Mouse (Mus musculus): ENCODE measurements around the gene Otub2.
A peak's percentile ranks its signal among the peaks of the same experiment; 100 is the strongest.

Gene Otub2

DNA sequence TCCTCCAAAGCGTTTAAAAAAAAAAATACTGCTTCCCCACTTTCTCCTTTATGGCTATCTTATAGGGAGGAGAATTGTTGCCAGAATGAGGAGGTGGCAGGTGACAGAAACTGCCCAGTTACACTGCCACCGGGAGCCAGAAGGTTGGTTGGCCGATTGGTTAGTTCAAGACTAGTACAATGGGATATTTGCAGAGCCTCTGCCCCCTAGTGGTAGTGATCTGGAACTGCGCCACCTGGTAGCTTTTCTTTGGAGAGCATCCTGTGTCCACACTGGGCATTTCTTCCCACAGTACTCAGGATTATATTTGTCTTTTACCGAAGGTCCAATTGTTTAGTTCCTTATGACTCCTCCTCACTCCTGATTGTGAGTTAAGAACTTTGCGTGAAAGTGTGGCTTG lies 16.8 kb upstream of the Otub2 start:
- DNase-seq (ENCODE audit: low read depth), result peak; percentile 73

DNA sequence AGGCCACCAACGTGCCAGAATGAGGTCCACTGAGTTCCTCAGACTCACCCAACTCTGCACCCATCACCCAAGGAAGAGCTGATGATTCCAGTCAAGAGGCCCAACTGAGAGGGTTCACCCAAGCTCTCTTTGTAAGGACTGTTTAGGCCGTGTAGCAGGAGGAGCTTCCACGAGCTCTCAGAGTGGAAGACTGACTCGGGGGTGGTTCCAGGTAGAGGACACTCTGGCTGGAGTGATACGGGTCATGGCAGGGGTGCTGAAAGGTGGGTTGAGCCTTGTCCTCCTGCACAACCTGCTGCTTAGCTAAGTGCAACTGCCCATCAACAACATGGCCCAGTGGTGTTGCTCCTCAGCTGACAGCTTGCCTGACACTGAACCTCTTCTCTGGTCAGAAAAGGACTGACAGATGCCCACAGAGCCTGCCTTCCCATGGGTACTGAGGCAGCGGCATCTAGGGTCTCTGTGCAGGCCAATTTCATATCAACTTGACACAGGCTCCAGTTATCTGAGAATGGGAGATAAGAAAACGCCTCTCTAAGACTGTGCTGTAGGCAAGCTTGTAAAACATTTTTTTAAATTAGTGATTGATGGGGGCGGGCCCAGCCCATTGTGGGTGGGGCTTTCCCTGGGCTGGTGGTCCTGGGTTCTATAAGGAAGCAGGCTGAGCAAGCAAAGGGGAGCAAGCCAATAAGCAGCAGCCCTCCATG lies 14.8 kb upstream of the Otub2 start:
- DNase-seq (ENCODE audit: low read depth), result no peak

DNA sequence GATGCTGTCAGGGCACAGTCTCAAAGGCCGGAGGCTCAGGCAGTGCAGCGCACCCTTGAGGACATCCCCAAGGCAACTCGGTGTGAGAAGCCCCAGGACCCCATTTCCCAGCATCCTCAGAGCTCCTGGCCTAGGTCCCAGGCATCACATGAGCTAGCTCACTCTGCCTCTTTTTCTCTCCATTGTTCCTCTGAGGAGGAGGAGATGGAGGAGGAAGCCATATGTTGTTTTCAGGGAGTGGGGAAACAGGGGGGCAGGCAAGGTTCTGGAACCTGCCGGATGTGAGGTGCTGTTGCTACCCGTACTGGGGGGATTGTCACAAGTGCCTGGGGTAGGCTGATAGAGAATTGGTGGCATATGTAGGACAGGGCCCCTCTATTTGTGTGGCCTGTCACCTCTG lies 12.4 kb upstream of the Otub2 start:
- no peak for DNase-seq (ENCODE audit: low read depth)

- DNase-seq (ENCODE audit: low read depth), result no peak
Observed at GRCm38 (mm10) chr12:103376774-103377173, 11.7 kb upstream of the Otub2 start.

DNA sequence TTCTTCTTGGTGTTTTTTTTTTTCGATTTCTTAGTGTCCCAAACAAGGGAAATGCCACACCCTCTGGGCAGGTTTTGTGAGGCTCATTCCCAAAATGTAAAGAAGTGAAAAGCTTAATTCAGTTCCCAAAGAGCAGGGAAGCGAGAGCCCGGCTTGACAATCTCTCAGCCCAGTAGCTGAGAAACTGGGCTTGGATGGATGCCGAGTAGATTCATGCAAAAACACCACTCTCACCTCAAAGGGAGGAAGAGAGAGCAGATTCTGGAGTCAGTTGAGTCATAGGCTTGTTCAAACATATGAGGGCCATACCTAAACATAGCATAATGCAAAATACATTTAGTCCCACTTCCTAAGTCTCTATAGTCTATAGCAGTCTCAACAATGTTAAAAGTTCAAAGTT lies 8.3 kb upstream of the Otub2 start:
- DNase-seq (ENCODE audit: low read depth), result no peak

- no peak for DNase-seq (ENCODE audit: low read depth)
Observed at GRCm38 (mm10) chr12:103389348-103389727, 856 bp downstream of the Otub2 start.

DNA sequence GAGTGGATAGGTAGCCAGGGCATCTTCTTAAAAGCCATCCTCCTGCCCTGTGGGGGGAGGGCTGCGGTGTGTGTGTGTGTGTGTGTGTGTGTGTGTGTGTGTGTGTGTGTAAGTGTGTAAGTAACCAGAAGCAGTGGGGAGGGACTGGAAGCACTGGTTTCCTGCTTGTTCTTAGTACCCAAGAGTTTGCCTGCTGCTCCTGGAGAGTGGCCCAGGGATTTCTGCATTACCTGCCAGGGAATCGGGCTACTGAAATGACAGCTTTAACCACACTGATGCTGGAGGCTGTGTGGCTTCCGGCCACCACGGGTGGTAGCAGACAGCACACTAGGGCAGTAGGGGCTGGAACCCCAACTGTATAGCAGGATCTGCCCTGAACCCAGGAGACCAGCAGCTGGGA lies 1.5 kb downstream of the Otub2 start:
- DNase-seq (ENCODE audit: low read depth), result no peak

DNA sequence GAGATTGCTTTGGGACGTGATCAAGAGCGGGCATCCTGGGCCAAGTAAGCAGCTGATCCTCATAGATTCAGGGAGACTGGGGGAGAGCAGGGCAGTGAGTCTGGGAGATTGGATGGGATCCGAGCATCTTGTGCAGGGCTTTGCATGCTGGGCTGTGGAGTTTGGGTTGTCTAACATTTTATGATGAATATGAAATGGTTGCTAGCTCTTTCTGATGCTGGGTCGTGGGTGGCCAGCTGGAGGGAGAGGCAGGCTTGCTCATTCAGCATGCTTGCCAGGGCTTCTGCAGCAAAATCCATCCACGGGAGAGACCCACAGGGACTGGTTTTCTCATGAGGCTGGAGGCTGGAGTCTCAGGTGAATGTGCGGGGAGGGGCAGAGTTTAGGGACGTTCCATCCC lies 2.6 kb downstream of the Otub2 start:
- no peak for DNase-seq (ENCODE audit: low read depth)

DNA sequence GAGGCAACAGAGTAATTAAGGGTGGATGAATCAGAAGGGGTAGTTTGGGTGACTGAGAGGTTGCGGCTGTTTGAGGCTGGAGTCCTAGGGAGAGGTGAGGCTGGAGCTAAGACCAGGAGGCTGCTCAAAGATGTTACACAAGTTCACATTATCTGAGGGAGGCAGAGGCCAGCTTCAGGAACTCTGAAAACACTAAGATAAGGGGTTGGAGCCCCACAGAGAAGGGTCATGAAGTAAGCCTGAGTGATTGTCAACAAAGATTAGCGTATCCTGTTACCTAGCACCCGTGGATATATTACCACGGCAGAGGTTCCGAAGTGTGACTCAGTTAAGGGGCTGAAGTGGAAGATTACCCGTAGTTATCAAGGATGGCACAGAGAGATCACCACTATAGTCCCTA lies 5.0 kb downstream of the Otub2 start:
- DNase-seq (ENCODE audit: low read depth), result no peak

DNA sequence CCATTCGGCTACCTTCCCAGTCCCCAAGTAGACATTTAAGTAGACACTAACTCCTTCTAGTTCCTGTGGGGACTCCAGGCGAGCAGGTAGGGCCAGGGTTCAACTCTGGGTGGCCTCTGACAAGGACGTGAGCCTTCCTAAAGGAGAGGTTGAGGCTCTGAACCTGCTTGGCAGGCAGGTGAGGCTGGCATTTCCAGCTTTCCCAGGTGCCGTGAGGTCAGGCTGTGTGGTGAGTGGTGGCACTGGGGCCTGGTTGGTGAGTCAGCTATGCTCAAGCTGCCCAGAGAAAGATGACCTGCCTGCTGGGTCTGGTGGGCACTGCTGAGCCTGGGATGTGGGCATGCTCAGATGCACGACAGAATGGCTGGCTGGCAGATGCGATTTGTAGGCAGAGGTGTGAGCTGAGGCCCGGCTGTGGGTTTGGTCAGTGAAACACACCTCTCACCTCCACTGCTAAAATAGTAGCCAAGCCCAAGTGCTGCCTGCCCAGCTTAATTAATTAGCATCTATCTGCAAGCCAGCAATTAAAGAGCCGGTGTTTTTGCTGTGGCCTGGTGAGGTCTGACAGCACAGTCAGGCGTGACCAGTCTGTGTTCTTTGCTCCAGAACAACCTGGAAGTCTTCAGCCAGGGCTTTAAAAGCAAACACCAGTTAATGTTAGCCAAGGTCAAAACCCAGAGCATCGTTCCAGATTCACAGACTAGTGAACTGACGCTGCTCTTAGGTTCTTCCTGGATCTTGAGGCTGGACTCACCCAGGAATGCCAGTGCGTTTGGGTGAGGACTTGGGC lies 7.2 kb downstream of the Otub2 start:
- DNase-seq (ENCODE audit: low read depth), result no peak

GRCm38 (mm10) chr12:103396751-103397150 lies 8.3 kb downstream of the Otub2 start:
- no peak for DNase-seq (ENCODE audit: low read depth)

DNA sequence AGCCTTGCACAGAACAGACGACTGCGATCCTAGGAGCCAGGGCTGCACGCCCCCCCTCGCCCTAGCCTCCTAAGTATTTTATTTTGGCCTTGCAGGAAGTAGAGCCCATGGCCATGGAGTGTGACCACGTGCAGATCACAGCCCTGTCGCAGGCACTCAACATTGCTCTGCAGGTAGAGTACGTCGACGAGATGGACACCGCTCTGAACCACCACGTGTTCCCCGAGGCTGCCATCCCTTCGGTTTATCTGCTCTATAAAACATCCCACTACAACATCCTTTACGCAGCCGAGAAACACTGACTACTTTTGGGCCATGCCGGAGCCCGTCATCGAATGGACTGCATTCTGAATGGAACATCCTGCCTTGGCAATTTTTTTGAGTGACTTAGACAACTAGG lies 15.6 kb downstream of the Otub2 start:
- DNase-seq (ENCODE audit: low read depth), result no peak

- DNase-seq (ENCODE audit: low read depth), result no peak
Observed at GRCm38 (mm10) chr12:103407720-103408119, 19.2 kb downstream of the Otub2 start, which contains the start of gene 9330161L09Rik. Gene 9330161L09Rik, minus strand, starts transcription at chr12:103407820.

DNA sequence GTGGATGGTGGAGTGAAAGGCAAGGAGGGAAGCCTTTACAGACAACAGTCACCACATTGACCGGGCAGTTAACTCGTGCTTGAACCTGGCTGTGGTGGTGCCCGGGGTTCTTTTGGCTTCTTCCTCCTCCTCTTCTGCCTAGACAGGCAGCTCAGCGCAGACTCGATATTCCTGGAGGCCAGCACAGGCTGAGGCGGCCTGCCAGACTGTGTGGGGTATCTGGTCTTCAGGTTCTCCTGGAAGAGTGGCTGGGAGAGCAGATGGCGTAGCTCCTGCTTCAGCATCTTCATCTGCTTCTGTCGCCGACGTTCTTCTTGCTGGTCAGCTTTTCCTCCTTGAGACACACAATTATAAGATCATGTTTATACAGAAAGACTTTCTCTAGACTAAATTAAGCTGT lies 19.7 kb downstream of the Otub2 start:
- no peak for DNase-seq (ENCODE audit: low read depth)

DNA sequence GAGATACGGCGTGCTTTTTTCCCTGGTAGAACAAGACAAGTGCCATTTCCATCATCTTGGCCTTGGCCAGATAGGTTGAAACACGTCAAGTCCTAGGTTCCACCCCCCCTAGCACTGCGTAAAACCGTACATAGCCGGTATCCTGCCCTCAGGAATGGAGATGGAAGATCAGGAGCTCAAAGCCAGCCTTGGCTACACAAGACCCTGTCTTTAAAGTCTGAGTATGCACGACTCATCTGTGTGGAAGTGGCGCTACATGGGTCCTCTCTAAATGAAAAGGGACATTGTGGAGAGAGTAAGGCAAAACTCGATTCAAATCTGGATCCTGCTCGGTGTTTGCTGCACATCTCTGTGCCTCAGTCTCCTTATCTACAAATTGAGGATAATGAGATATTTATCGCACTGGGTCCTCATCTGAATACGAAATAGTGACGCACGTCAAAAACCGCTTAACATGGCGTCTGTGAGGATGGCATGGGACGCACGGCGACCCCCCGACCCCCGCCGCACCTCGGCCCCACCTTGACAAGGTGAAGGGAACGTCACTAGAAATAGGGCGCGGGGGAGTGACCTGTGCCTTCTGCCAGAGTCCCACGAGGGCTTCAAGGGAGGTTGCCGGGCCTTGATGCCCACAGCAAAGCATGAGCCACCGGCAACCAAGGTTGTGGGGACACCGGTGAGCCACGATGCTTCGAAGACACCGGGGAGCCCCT lies 36.7 kb downstream of the Otub2 start:
- no peak for DNase-seq (ENCODE audit: low read depth)

- peak; percentile 99 for DNase-seq (ENCODE audit: low read depth)
Observed at GRCm38 (mm10) chr12:103425729-103426470, 37.4 kb downstream of the Otub2 start, which contains the start of gene Ddx24. Gene Ddx24, minus strand, starts transcription at chr12:103425830.

DNA sequence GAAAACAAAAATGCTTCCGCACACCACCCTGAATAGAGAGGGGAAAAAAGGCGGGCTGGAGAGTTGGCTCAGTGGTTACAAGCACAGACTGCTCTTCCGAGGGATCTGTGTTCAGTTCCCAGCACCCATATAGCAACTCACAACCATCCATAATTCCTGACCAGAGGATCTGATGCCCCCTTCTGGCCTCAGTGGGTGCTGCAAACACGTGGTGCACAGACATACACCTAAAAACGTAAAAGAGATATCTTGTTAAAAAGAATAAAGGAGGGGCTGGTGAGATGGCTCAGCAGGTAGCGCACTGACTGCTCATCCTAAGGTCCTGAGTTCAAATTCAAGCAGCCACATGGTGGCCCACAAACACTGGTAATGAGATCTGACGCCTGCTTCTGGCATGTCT lies 38.2 kb downstream of the Otub2 start:
- peak; percentile 26 for DNase-seq (ENCODE audit: low read depth)

DNA sequence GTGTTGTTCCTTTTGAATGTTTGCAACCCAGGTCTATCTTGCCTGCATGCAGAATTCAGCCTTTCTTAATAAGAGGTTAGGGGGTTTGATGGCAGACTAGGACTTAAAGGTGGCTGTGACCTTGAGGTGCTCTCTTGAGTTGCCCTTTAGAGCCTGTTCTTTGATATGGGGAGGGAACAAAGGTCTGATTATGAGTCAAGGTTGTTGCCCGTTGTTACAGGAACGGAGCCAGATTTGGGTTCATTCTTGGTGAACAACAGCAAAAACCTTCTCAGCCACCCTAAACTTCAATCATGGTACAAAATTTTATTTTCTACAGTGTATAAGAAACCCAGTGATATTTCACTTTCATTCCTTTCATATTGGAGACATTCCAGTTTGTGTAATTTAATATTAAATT lies 44.9 kb downstream of the Otub2 start:
- peak; percentile 38 for DNase-seq (ENCODE audit: low read depth)

DNA sequence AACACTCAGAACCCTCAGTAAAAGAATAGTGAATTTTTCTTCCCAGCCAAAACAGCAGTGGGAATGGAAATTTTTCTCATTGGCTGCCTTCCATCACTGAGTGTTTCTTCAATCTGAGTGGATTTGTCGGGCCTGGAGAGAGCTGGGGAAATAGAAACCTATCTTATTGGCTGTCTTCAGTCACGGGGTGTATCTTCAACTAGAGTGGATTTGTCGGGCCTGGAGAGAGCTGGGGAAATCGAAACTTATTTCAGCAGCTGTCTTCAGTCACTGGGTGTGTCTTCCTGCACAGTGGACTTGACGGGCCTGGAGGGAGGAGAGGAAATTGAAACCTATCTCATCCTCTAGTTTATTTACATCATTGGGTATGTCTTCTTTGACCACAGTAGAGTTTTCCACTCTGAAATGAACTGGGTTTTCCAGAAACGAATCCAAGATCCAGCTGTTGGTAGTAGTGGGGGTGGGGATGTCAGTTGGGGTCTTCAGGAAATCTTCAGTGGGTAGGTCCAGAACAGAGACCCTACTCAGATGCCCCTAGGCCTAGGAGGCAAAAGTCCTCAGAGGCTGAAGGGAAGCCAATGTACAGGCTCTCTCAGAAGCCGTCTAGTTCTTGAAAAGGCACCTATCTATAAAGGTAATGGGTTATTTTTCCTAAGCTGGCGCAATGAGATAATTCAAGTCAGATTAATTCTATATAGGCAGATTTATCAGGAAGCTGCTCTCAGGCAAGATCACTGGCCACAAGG lies 45.7 kb downstream of the Otub2 start, which contains the start of gene Ifi27:
TSS of gene Ifi27 (plus strand) at position 226 of the 746 bp plus-strand sequence.
- DNase-seq (ENCODE audit: low read depth), result peak; percentile 90

- DNase-seq (ENCODE audit: low read depth), result peak; percentile 34
Observed at GRCm38 (mm10) chr12:103434861-103435260, 46.4 kb downstream of the Otub2 start.

- DNase-seq (ENCODE audit: low read depth), result no peak
Observed at GRCm38 (mm10) chr12:103437601-103438000, 49.1 kb downstream of the Otub2 start.
